Mouse (Mus musculus) gastrocnemius, postnatal 14 days (tissue): ENCODE measurements at regions not wholly inside any gene's neighbourhood (a gene's known extent, or its start where the extent isn't known, plus 50 kb on each side); places are given as distances from the start of the nearest gene placed in this dataset.
A peak's percentile ranks its signal among the peaks of the same experiment; 100 is the strongest.

ENCODE experiments used
- DNase-seq: peaks from one replicate; pipeline ENCODE4 v3.0.0; 2021; ENCODE audit warnings: mixed read lengths
- intact Hi-C: fragments of 180-260 bp; cut with DNase I; formaldehyde crosslinking; loops from one replicate; pipeline ENCODE4 v1.15.1; 2025; ENCODE audit warnings: low total_unique reads

GRCm38 (mm10) chr15:56062576-56062975, 1414.8 kb downstream of the Slc22a22 start:
- intact Hi-C loops: loop anchor here (10.0 kb wide), 2 partner anchors 792 to 1442 kb away; no protein-coding TSS in a partner anchor
- DNase-seq: no peak

DNA sequence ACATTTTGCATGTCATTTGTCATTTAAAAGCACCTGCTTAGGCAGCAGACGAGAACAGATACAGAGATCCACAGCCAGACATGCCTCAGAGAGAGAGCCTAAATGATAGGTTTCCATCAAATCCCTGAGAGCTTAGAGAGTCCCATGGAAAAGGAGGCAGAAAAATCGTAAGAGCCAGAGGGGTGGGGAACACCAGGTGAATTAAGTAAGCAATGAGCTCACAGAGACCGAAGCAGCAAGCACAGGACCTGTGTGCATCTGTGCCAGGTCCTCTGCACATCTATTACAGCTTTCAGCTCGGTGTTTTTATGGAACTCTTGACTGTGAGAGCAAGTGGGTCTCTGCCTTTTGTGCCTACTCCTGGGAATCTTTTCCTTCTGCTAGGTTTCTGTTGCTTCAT, 1416.1 kb downstream of the Slc22a22 start:
- no peak for DNase-seq
- intact Hi-C loops: loop anchor here (10.0 kb wide), 2 partner anchors 793 to 1443 kb away; no protein-coding TSS in a partner anchor

GRCm38 (mm10) chr15:56050716-56051115, 1426.7 kb downstream of the Slc22a22 start:
- intact Hi-C loops: no loop called here
- DNase-seq: no peak

DNA sequence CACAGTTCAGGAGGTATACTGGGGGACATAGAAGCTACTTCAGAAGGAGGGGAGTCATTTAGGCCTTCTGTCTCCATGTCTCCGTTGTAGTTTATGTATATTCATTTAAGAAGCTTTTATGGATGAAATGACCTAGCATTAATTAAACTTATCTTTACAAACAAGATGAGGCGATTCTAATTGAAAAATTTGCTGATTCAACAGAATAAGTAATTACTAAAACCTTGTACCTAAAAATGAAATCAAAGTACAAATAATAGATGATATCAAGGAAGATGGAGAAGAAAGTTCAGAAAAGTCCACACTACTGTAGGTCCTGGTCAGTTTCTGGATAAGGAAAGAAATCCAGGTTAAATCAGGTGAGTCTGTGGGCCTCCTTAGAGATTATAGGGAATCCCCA, 1429.6 kb downstream of the Slc22a22 start:
- intact Hi-C loops: loop anchor here (2.0 to 10.0 kb wide), 3 partner anchors 123 to 485 kb away; no protein-coding TSS in a partner anchor

GRCm38 (mm10) chr15:56046679-56047532, 1430.5 kb downstream of the Slc22a22 start:
- peak; percentile 60 for DNase-seq
- intact Hi-C loops: loop anchor here (2.0 to 10.0 kb wide), 3 partner anchors 122 to 484 kb away; no protein-coding TSS in a partner anchor

More for the DNA sequence above, 1429.6 kb downstream of the Slc22a22 start:
- no peak for DNase-seq

DNA sequence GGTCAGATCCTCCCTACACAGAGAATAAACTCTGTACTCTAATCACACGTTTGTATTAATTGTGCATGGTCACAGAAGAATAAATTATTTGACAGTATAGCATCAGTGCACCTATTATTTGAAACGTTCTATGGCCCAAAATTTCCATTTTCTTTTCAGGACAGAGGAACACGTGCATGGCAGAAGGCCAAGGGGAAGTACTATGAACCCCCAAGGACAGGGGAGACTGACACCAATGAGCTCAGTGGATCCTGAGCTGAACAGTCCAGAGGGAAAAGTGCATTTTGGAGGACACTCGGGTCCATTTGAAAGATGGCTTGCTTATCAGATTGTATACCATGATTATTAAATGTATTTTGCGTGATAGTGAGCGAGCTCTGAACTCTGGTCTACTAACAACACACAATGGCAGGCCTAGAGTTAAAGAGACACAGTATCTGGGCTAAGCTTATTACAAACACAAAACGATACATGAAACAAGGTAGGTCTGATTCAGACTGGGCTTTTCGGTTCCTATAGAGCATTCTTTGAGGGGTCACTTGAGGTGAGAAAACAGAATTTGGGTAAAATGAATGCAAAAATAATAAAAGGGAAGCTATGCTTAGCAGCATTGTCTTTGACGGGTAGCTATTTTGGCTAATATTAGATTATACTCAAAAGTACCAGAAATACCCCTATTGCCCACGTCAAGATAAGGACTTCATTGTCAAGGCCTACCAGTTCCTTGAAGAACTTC, 1431.7 kb downstream of the Slc22a22 start:
- no peak for DNase-seq
- intact Hi-C loops: loop anchor here (2.0 to 10.0 kb wide), 3 partner anchors 121 to 483 kb away; no protein-coding TSS in a partner anchor

DNA sequence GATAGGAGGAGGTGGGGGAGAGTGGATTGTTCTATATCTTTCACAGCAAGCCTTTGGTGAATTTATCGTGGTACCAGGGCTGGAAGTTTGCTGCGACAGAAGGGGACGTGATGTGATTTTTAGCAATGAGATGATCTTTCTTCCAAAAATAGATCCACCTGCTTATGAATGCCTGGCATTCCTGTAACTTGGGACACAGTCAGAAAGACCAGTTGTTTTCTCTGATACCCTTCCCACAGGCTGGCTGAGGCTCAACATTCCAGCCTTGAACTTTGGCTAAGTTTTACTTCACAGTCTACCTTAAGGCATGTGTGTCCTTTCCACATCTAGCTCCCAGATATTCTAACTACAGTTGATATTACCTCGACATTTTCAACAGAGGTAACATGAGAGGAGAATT, 1434.1 kb downstream of the Slc22a22 start:
- DNase-seq: no peak
- intact Hi-C loops: loop anchor here (10.0 kb wide), 2 partner anchors 118 to 408 kb away; no protein-coding TSS in a partner anchor

DNA sequence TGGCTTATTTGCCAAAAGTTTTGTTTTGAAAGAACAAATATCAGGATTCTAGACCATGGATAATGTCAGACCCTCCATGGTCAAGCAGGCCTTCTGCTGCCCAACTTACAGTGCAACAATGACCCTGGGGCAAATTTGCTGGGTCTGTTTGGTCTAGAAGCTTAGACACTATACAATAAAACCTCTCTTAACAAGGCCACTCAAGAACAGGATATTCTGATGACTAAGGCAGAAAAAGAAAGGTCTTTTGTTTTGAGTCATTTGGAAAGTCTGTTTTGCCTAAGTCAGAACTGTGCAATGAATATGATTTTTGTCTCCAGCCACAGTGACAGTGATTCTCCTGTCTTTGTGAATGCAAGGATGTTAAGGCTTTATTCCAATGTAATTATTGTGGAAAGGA, 1435.0 kb downstream of the Slc22a22 start:
- intact Hi-C loops: loop anchor here (10.0 kb wide), 2 partner anchors 118 to 408 kb away; no protein-coding TSS in a partner anchor
- DNase-seq: no peak

DNA sequence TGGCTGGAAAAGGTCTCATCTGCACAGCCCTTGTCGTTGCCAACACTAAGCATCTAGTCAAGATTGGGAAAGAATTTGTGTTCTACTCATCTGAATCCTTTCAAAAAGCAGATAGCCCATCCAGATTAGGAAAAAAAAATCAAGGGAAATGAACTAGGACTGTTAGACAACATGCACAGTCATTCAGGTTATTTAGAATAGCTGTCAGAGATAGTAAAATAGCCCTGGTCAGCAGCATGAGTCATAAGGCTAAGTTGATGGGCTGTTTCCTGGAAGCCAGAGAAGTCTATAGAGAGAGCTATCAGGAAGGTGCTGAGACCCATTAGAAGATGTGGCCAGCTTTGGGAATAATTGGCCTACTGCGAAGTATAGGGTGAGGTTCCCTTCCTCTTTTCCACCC, 1447.4 kb downstream of the Slc22a22 start:
- no peak for DNase-seq
- intact Hi-C loops: no loop called here

- no peak for DNase-seq
- intact Hi-C loops: no loop called here
Measured at GRCm38 (mm10) chr15:56027197-56027818, 1450.1 kb downstream of the Slc22a22 start.

DNA sequence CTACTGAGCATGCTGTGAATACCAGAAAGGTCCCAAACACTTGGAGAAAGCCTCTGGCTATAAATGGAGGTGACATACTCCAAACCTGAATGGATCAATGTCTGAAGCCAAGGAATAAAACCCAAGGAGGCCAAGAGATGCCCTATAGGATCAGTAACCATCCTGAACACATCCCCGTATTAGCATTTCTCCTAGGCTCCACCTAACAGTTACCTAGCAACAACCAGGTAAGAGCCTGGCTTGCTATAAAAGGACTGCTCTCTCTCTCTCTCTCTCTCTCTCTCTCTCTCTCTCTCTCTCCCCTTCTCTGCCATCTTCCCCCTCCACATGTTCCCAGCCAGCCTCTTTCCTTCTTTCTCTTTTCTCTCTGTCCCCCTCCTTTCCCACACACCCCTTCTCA, 1452.7 kb downstream of the Slc22a22 start:
- intact Hi-C loops: no loop called here
- no peak for DNase-seq

GRCm38 (mm10) chr15:56023862-56024484, 1453.5 kb downstream of the Slc22a22 start:
- no peak for DNase-seq
- intact Hi-C loops: no loop called here

GRCm38 (mm10) chr15:56022315-56022714, 1455.1 kb downstream of the Slc22a22 start:
- DNase-seq: no peak
- intact Hi-C loops: no loop called here

DNA sequence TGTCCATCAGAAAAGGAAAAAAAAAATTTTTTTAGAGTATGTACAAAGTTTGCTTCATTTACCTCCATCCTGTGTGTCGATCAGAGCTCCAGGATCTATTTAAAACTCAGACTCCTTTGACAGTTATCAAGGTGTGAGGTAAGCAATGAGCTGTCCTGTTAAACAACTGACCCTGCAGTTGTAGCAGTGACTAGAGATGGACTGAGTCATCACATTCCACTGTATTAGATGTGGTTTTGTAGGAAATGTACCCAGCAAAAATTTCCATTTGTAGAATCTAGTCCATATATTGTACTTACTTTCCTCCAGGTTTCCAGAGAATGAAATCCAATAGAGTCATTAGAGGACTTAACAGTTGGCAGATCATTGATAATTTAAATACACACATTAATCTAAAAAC, 1459.3 kb downstream of the Slc22a22 start:
- no peak for DNase-seq
- intact Hi-C loops: no loop called here

DNA sequence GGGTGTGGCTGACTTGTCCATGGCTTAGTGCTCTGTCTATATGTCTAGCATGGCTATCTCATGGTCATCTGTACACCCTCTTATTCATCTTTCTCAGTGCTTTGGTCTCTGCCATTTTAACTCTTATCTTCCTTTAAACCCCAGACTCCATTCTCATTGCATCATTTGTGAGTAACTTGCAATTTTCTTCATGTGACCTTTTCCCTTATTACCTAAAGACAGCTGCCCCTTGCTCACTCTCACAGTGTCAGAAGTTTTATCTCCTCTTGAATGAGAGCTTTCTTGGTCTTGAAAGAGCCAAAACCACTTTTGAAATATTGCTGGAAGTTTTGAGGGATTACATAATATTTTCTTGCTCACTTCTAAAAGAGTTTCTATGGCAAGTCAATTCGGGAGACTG, 1459.9 kb downstream of the Slc22a22 start:
- DNase-seq: no peak
- intact Hi-C loops: no loop called here

DNA sequence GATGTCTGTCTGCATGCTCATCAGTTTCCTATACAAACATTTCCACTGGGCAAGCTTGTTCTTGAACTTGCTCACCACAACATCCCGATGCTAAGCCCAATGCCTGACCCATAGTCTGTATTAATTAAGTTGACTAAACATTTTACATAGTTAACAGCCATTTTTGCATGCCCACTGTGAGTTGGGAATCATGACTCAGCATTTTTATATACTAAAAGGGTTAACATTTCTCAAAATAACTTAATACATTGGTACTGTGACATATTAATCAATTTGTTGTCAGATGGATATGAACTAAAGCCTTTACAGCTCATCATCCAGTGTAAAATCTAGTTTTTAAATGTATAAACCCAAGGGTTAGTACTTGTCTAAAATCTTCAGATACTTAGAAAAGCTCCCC, 1461.4 kb downstream of the Slc22a22 start:
- intact Hi-C loops: no loop called here
- DNase-seq: no peak

- peak; percentile 61 for DNase-seq
Measured at GRCm38 (mm10) chr15:56014059-56014620, 1463.3 kb downstream of the Slc22a22 start.

GRCm38 (mm10) chr15:56008603-56009174, 1468.7 kb downstream of the Slc22a22 start:
- intact Hi-C loops: no loop called here
- no peak for DNase-seq

More at GRCm38 (mm10) chr15:56014059-56014620, 1463.3 kb downstream of the Slc22a22 start:
- intact Hi-C loops: no loop called here

DNA sequence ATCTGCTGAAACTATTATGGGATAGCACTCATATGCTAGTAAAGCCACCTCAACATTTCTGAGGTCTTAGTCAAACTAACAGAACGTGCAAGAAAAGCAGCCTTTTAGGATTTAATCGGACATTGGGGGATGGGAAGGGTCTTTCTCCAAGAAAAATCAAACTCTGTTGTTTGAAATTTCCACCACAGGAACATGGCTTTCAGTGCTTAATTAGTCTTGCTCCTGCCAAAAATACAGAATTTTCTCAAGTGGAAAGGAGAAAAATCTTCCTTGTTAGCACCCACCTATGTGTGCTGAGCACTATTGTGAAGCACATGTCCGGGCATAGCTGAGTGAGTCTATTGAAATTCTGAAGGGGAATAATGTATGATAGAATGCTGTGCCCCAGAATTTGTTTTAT, 1470.0 kb downstream of the Slc22a22 start:
- no peak for DNase-seq
- intact Hi-C loops: no loop called here
